Mouse (Mus musculus) hindbrain, postnatal 0 days (tissue): ENCODE measurements around the gene Gm815. TPM values are rescaled to one million over a fixed set of nuclear protein-coding genes. Genes with fewer than 3 reads are reported as not detected.

Experiments
- ATAC-seq: fragments of 200-750 bp; cut with Nextera tagmentation; 2 replicates; pipeline ENCODE4 v1.8.0; 2017; ENCODE audit warnings: mild to moderate bottlenecking, moderate TSS enrichment, moderate library complexity
- DNase-seq: peaks from one replicate; pipeline ENCODE4 v3.0.0-alpha.2; 2015; ENCODE audit warnings: low spot score
- H3K27ac ChIP-seq: fragments of 300-500 bp; sonication (generic); 2 replicates; pipeline ENCODE4 v1.5.1; 2014; ENCODE audit warnings: mild to moderate bottlenecking
- H3K27me3 ChIP-seq: fragments of 300-500 bp; sonication (generic); 2 replicates; pipeline ENCODE4 v1.6.1; 2014; ENCODE audit warnings: low read length, mixed read lengths; ENCODE audit not compliant: insufficient read depth
- H3K36me3 ChIP-seq: fragments of 300-500 bp; sonication (generic); 2 replicates; pipeline ENCODE4 v1.6.1; 2014; ENCODE audit warnings: low read length, mixed read lengths; ENCODE audit not compliant: insufficient read depth
- H3K4me1 ChIP-seq: fragments of 300-500 bp; sonication (generic); 2 replicates; pipeline ENCODE4 v1.6.1; 2014; ENCODE audit warnings: antibody characterized with exemption, low read length, mixed read lengths; ENCODE audit not compliant: insufficient read depth
- H3K4me2 ChIP-seq: fragments of 300-500 bp; sonication (generic); 2 replicates; pipeline ENCODE4 v1.6.1; 2014; ENCODE audit warnings: low read depth, mild to moderate bottlenecking, low read length, moderate library complexity, mixed read lengths
- H3K4me3 ChIP-seq: fragments of 300-500 bp; sonication (generic); 2 replicates; pipeline ENCODE4 v1.5.1; 2014; ENCODE audit warnings: low read length
- H3K9ac ChIP-seq: fragments of 300-500 bp; sonication (generic); replicated peaks from 2 replicates; pipeline ENCODE4 v1.6.1; 2014; ENCODE audit warnings: mild to moderate bottlenecking, low read length, moderate library complexity, mixed read lengths
- H3K9me3 ChIP-seq: fragments of 300-500 bp; sonication (generic); 2 replicates; pipeline ENCODE4 v1.6.1; 2016; ENCODE audit warnings: low read length, mixed read lengths
- CTCF ChIP-seq: IDR thresholded peaks from 2 replicates; pipeline ENCODE4 v1.5.1; 2016; ENCODE audit warnings: antibody characterized with exemption, control low read depth, low read depth
- WGBS: fragments of 180-500 bp; shearing (Covaris S2); extraction: QIAGEN DNeasy Blood & Tissue Kit; methylation state at CpG from one replicate; pipeline ENCODE4 v1.1.7; 2014; 5-methylcytosine and 5-hydroxymethylcytosine counted together
- polyA plus RNA-seq: library from polyadenylated mRNA; unstranded; fragments of >200 nt; fragmentation: Nextera tagmentation; extraction: Ambion mirVana; gene quantifications from 2 replicates; pipeline ENCODE4 v1.2.1, GENCODE M21; 2015
- total RNA-seq: library from RNA; depleted of rRNA; stranded (reverse); fragments of >200 nt; gene quantifications from 2 replicates; pipeline ENCODE4 v1.2.3, GENCODE M21; 2014

Gene Gm815
- total and polyA plus RNA-seq, 2 experiments from 2014 or later = not detected

GRCm38 (mm10) chr19:26859195-26859570 is 26.5 kb upstream of the Gm815 start:
- Histone ChIP-seq H3K36me3 (no peaks in the 10 kb centered on the region), H3K9me3 (no peaks in the 10 kb centered on the region), H3K27ac (no peak overlapping the region; the same call in 1 of the 2 replicates), H3K9ac (no peak overlapping the region), H3K4me3 (no peak overlapping the region), H3K4me2 (no peak overlapping the region), H3K27me3 (no peaks in the 10 kb centered on the region), H3K4me1 (peaks cover 12% of the 10 kb centered on the region; the same call in 1 of the 2 replicates)
- 51% methylated on average over 5 of the region's 5 CpGs for WGBS
- DNase-seq (no peak), ATAC-seq (0 out of 2 replicates have a peak, but pooled peaks have one; percentile 35)
- no peak for TF ChIP-seq CTCF

- H3K27me3 ChIP-seq = no peaks in the 10 kb centered on the region
Observed at GRCm38 (mm10) chr19:26863662-26864061, 22.0 kb upstream of the Gm815 start.

GRCm38 (mm10) chr19:26864975-26865690 is 20.5 kb upstream of the Gm815 start:
- Histone ChIP-seq H3K4me2 (no peak overlapping the region), H3K4me1 (0 out of 2 replicates have a peak, but pooled peaks cover 16% of the 10 kb centered on the region), H3K9ac (no peak overlapping the region), H3K36me3 (no peaks in the 10 kb centered on the region), H3K27ac (no peak overlapping the region), H3K27me3 (no peaks in the 10 kb centered on the region), H3K4me3 (no peak overlapping the region), H3K9me3 (no peaks in the 10 kb centered on the region)
- WGBS = 56% methylated on average over 15 of the region's 15 CpGs
- TF ChIP-seq CTCF = no peak
- ATAC-seq (no peak), DNase-seq (no peak)

More at GRCm38 (mm10) chr19:26863662-26864061, 22.0 kb upstream of the Gm815 start:
- 40% methylated on average over 5 of the region's 5 CpGs for WGBS
- H3K9me3 ChIP-seq = no peaks in the 10 kb centered on the region
- H3K4me3 ChIP-seq = no peak overlapping the region
- DNase-seq (peak; percentile 74), ATAC-seq (peak; percentile 72)
- no peaks in the 10 kb centered on the region for H3K36me3 ChIP-seq
- no peak overlapping the region for H3K9ac ChIP-seq
- no peak overlapping the region for H3K27ac ChIP-seq
- peaks cover 21% of the 10 kb centered on the region; the same call in 1 of the 2 replicates for H3K4me1 ChIP-seq
- TF ChIP-seq CTCF = no peak
- no peak overlapping the region for H3K4me2 ChIP-seq

DNA sequence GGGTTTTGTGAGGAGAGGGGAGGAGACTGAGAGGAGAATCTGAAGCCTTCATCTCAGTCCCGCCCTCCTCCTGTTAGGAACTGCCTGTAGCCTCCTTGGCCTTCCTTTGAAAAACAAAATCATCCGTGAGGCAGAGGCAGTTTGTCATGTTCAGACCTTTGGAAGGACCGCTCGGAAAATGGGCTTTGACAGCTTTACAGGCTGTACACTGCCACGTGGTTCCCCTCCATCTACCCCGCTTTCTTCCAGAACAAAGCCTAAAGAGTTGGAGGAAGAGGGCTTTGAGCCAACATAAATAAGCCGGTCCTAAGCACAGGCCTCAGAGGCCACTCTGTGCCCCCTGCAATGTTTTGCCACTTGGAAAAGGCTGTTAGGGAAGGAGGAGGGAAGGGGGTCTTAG is 19.9 kb upstream of the Gm815 start:
- H3K4me2 ChIP-seq = no peak overlapping the region
- TF ChIP-seq CTCF = no peak
- WGBS = 20% methylated on average over 7 of the region's 7 CpGs
- no peak overlapping the region for H3K4me3 ChIP-seq
- no peak overlapping the region for H3K27ac ChIP-seq
- no peaks in the 10 kb centered on the region for H3K27me3 ChIP-seq
- 0 out of 2 replicates have a peak, but pooled peaks cover 19% of the 10 kb centered on the region for H3K4me1 ChIP-seq
- no peaks in the 10 kb centered on the region for H3K9me3 ChIP-seq
- no peak overlapping the region for H3K9ac ChIP-seq
- H3K36me3 ChIP-seq = no peaks in the 10 kb centered on the region
- DNase-seq = peak; percentile 49
- ATAC-seq = peak; percentile 65; the same call in 1 of the 2 replicates

DNA sequence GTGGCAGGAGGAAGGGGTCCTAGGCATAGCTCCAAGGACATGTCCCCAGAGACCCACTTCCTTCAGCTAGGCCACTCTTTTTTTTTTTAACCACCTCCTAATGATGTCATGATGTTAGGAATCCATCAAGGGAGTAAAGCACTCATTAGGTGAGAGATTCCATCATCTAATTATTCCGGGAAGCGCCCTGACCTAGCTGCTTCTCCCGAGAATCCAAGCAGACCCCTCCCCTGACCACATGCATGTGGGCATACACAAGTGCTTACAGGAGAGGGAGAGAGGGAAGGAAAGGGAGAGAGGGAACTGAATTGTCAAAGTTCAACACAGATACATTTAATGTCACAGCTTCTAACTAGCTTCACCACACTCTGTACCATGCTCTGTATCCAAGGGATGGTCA is 16.1 kb upstream of the Gm815 start:
- no peak for TF ChIP-seq CTCF
- Histone ChIP-seq H3K4me1 (0 out of 2 replicates have a peak, but pooled peaks cover 15% of the 10 kb centered on the region), H3K4me2 (no peak overlapping the region), H3K9me3 (no peaks in the 10 kb centered on the region), H3K4me3 (no peak overlapping the region), H3K36me3 (no peaks in the 10 kb centered on the region), H3K27ac (no peak overlapping the region), H3K9ac (no peak overlapping the region), H3K27me3 (no peaks in the 10 kb centered on the region)
- DNase-seq (no peak), ATAC-seq (no peak)
- WGBS = 52% methylated on average over 3 of the region's 3 CpGs

- WGBS = 28% methylated on average over 7 of the region's 7 CpGs
- no peak overlapping the region for H3K9ac ChIP-seq
Observed at GRCm38 (mm10) chr19:26870280-26870679, 15.4 kb upstream of the Gm815 start.

DNA sequence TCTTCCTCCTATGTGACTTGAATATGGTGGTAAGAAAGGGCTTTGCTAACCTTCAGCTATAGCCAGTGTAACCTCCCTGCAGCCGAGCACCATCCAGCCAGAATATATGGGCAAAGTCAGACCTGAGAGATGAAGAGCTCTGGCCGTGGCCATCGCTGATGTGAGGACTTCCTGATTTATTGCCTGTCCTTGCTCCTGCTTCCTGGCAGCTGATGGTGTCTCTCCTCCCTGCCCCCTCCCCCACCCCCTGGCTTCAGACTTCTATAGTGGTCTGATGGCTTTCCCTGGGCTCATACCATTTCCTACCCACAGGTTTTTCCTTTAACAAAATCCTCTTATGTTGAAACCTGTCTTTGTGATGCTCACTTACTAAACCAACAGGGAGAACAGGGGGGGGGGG is 14.6 kb upstream of the Gm815 start:
- DNase-seq = no peak
- WGBS = 34% methylated on average over 3 of the region's 3 CpGs
- Histone ChIP-seq H3K27ac (no peak overlapping the region), H3K4me3 (no peak overlapping the region), H3K9ac (no peak overlapping the region), H3K4me1 (0 out of 2 replicates have a peak, but pooled peaks cover 11% of the 10 kb centered on the region), H3K9me3 (no peaks in the 10 kb centered on the region), H3K4me2 (no peak overlapping the region), H3K27me3 (no peaks in the 10 kb centered on the region), H3K36me3 (no peaks in the 10 kb centered on the region)
- ATAC-seq = no peak
- no peak for TF ChIP-seq CTCF

More at GRCm38 (mm10) chr19:26870280-26870679, 15.4 kb upstream of the Gm815 start:
- ATAC-seq = no peak
- Histone ChIP-seq H3K4me1 (0 out of 2 replicates have a peak, but pooled peaks cover 15% of the 10 kb centered on the region), H3K36me3 (no peaks in the 10 kb centered on the region), H3K27ac (no peak overlapping the region), H3K4me2 (no peak overlapping the region), H3K27me3 (no peaks in the 10 kb centered on the region), H3K9me3 (no peaks in the 10 kb centered on the region), H3K4me3 (no peak overlapping the region)
- DNase-seq = peak; percentile 16
- TF ChIP-seq CTCF = no peak
